Comparison of ENCODE assay signal across 9 mouse cellular contexts in genomic region chr7:44262791-44263643, GRCm38 (mm10). TPM values are rescaled to one million over a fixed set of nuclear protein-coding genes. Genes with fewer than 3 reads are reported as not detected.
DNase-seq lines count a peak whose midpoint lies in the region; ATAC-seq and TF ChIP-seq lines count a peak whose summit lies in the region.
"Had no signal": no experiment of that assay in that cellular context is flagged by ENCODE, and none has a peak within 500 bp of the region (broad histone marks: within the 10 kb centered on the region; RNA-seq: fewer than 3 reads in every experiment).

No protein-coding gene starts in this region.

- H3K36me3 ChIP-seq in heart, embryonic 13.5 days = no peaks in the 10 kb centered on the region
- H3K36me3 ChIP-seq in kidney, postnatal 0 days (ENCODE audit: insufficient read depth, low read length) = no peaks in the 10 kb centered on the region
- H3K36me3 ChIP-seq in liver, adult 2 months (ENCODE audit: control insufficient read depth, insufficient read depth, low read length) = no peaks in the 10 kb centered on the region
- H3K36me3 ChIP-seq in splenic B cell, adult 2 months (ENCODE audit: control insufficient read depth, insufficient read depth, low read length, poor library complexity, severe bottlenecking) = no peaks in the 10 kb centered on the region

- 4% methylated on average over 34 of the region's 34 CpGs for WGBS in heart, embryonic 13.5 days
- WGBS in kidney, postnatal 0 days = 2% methylated on average over 34 of the region's 34 CpGs
- 8% methylated on average over 34 of the region's 34 CpGs for WGBS in liver, adult 2 months

- DNase-seq in c-Kit-negative CD71-positive TER-119-positive erythroid progenitor cells, embryonic 14.5 days (ENCODE audit: low read depth, low spot score) = peak; percentile 77
- peak; percentile 79 for DNase-seq in fibroblast of lung, adult 2 months (ENCODE audit: low read depth)
- DNase-seq in kidney, postnatal 0 days (ENCODE audit: low spot score) = peak; percentile 96
- peak; percentile 77 for DNase-seq in liver, adult 2 months (ENCODE audit: extremely low read depth, low read depth, low spot score)
- DNase-seq in naive thymus-derived CD4-positive, alpha-beta T cell, adult 2 months (ENCODE audit: low read depth) = peak; percentile 96
- peak; percentile 95 for DNase-seq in splenic B cell, adult 2 months (ENCODE audit: low read depth, low spot score)

- peak; percentile 93 for ATAC-seq in CD4-positive, CD25-positive, alpha-beta regulatory T cell, adult 4 months
- ATAC-seq in heart, embryonic 13.5 days (ENCODE audit: extremely low read depth, insufficient number of reproducible peaks, low FRiP score, low TSS enrichment) = no peak
- ATAC-seq in kidney, postnatal 0 days (replicated peaks; ENCODE audit: low FRiP score, low read depth) = peak; percentile 76

- H3K79me2 ChIP-seq in liver, adult 2 months (ENCODE audit: control insufficient read depth, insufficient read depth, low read length) = no peaks in the 10 kb centered on the region

- peak overlapping the region; percentile 13; the same call in 1 of the 2 replicates for H3K4me3 ChIP-seq in heart, embryonic 13.5 days
- H3K4me3 ChIP-seq in kidney, postnatal 0 days (replicated peaks; ENCODE audit: low read depth, low read length) = no peak overlapping the region; the same call in 1 of the 2 replicates
- H3K4me3 ChIP-seq in liver, adult 2 months (ENCODE audit: insufficient read depth, low read depth, low read length) = no peak overlapping the region

- H3K27ac ChIP-seq in heart, embryonic 13.5 days (replicated peaks) = no peak overlapping the region
- H3K27ac ChIP-seq in kidney, postnatal 0 days = no peak overlapping the region
- H3K27ac ChIP-seq in liver, adult 2 months (replicated peaks; ENCODE audit: insufficient read depth, low read depth, low read length) = no peak overlapping the region
- H3K27ac ChIP-seq: macrophage had no signal

- H3K4me2 ChIP-seq in heart, embryonic 13.5 days = peak overlapping the region; percentile 51
- H3K4me2 ChIP-seq in kidney, postnatal 0 days (ENCODE audit: low read length) = peak overlapping the region; percentile 47

- H3K9ac ChIP-seq in heart, embryonic 13.5 days = no peak overlapping the region; the same call in 1 of the 2 replicates
- H3K9ac ChIP-seq in kidney, postnatal 0 days (ENCODE audit: low read depth, low read length) = no peak overlapping the region
- H3K9ac ChIP-seq in liver, adult 2 months (ENCODE audit: low read depth, low read length) = no peak overlapping the region

- peak; percentile 100 for TF ChIP-seq CTCF in kidney, postnatal 0 days (IDR thresholded peaks at IDR 0.05; ENCODE audit: low read depth)
- peak; percentile 91 for TF ChIP-seq CTCF in liver, adult 2 months (IDR thresholded peaks at IDR 0.05; ENCODE audit: low read depth, low read length)

- TF ChIP-seq POLR2A in liver, adult 2 months (IDR thresholded peaks at IDR 0.05; ENCODE audit: extremely low read depth, insufficient read depth, low read length) = no peak

- H3K9me3 ChIP-seq in heart, embryonic 13.5 days = no peaks in the 10 kb centered on the region
- no peaks in the 10 kb centered on the region for H3K9me3 ChIP-seq in kidney, postnatal 0 days (replicated peaks; ENCODE audit: low read length)

- H3K27me3 ChIP-seq in heart, embryonic 13.5 days (replicated peaks) = peaks cover 65% of the 10 kb centered on the region
- no peaks in the 10 kb centered on the region; the same call in 1 of the 2 replicates for H3K27me3 ChIP-seq in kidney, postnatal 0 days (ENCODE audit: insufficient read depth, low read length)
- H3K27me3 ChIP-seq in liver, adult 2 months (ENCODE audit: control insufficient read depth, insufficient read depth, low read length) = no peaks in the 10 kb centered on the region
- H3K27me3 ChIP-seq in splenic B cell, adult 2 months (ENCODE audit: control insufficient read depth, insufficient read depth, low read length, poor library complexity, severe bottlenecking) = no peaks in the 10 kb centered on the region

- H3K4me1 ChIP-seq in heart, embryonic 13.5 days = no peaks in the 10 kb centered on the region
- no peaks in the 10 kb centered on the region for H3K4me1 ChIP-seq in kidney, postnatal 0 days (replicated peaks; ENCODE audit: insufficient read depth, low read length)
- H3K4me1 ChIP-seq in liver, adult 2 months (ENCODE audit: control insufficient read depth, insufficient read depth, low read length) = no peaks in the 10 kb centered on the region

RNA-seq across cellular contexts. Expression of gene Gm15517, which starts 1.8 kb away (rescaled TPM):
- polyA plus RNA-seq in CD4-positive, CD25-positive, alpha-beta regulatory T cell, adult 4 months (2017; shearing (Covaris generic)) = not detected
- polyA plus RNA-seq in heart, embryonic 13.5 days (2015; fragmentation: Nextera tagmentation; extraction: Ambion mirVana) = not detected in 2 replicates
- not detected in 2 replicates for polyA plus RNA-seq in kidney, postnatal 0 days (2015; fragmentation: Nextera tagmentation; extraction: Ambion mirVana)
- not detected in 2 replicates for total RNA-seq in liver, adult 2 months (2014; rRNA removed)
- polyA plus RNA-seq in liver, adult 2 months (2012; rRNA removed) = not detected in 2 replicates
- polyA plus RNA-seq: macrophage had no signal

RNA-seq across cellular contexts. Expression of gene Acp4, which starts 5.8 kb away (rescaled TPM):
- polyA plus RNA-seq in CD4-positive, CD25-positive, alpha-beta regulatory T cell, adult 4 months (2017; shearing (Covaris generic)) = not detected
- polyA plus RNA-seq in heart, embryonic 13.5 days (2015; fragmentation: Nextera tagmentation; extraction: Ambion mirVana) = not detected in 2 replicates
- polyA plus RNA-seq in kidney, postnatal 0 days (2015; fragmentation: Nextera tagmentation; extraction: Ambion mirVana) = not detected in 2 replicates
- not detected in 2 replicates for total RNA-seq in liver, adult 2 months (2014; rRNA removed)
- polyA plus RNA-seq in liver, adult 2 months (2012; rRNA removed) = not detected in 2 replicates
- polyA plus RNA-seq: macrophage had no signal

RNA-seq across cellular contexts. Expression of gene 2410002F23Rik, which starts 16.5 kb away (rescaled TPM):
- 100 to 1,000 TPM; 101 to 192 TPM for polyA plus RNA-seq in CD4-positive, CD25-positive, alpha-beta regulatory T cell, adult 4 months (2017; shearing (Covaris generic))
- polyA plus RNA-seq in heart, embryonic 13.5 days (2015; fragmentation: Nextera tagmentation; extraction: Ambion mirVana) = 85.1 and 87.1 TPM in 2 replicates
- 125 and 133 TPM in 2 replicates for polyA plus RNA-seq in kidney, postnatal 0 days (2015; fragmentation: Nextera tagmentation; extraction: Ambion mirVana)
- total RNA-seq in liver, adult 2 months (2014; rRNA removed) = 6.1 and 7.2 TPM in 2 replicates
- polyA plus RNA-seq in liver, adult 2 months (2012; rRNA removed) = 14.3 and 30.1 TPM in 2 replicates

RNA-seq across cellular contexts. Expression of gene 1700028J19Rik, which starts 16.5 kb away (rescaled TPM):
- 1 to 10 TPM in 1 of 2 experiments, under 1 TPM in 1; 0.93 to 1.7 TPM for polyA plus RNA-seq in CD4-positive, CD25-positive, alpha-beta regulatory T cell, adult 4 months (2017; shearing (Covaris generic))
- 0.79 and 0.93 TPM in 2 replicates for polyA plus RNA-seq in heart, embryonic 13.5 days (2015; fragmentation: Nextera tagmentation; extraction: Ambion mirVana)
- polyA plus RNA-seq in kidney, postnatal 0 days (2015; fragmentation: Nextera tagmentation; extraction: Ambion mirVana) = 5.7 and 6.0 TPM in 2 replicates
- total RNA-seq in liver, adult 2 months (2014; rRNA removed) = 0.18 and 0.20 TPM in 2 replicates
- 0.77 and 1.4 TPM in 2 replicates for polyA plus RNA-seq in liver, adult 2 months (2012; rRNA removed)

RNA-seq across cellular contexts. Expression of gene Gm36864, which starts 27.0 kb away (rescaled TPM):
- not detected for polyA plus RNA-seq in CD4-positive, CD25-positive, alpha-beta regulatory T cell, adult 4 months (2017; shearing (Covaris generic))
- polyA plus RNA-seq in heart, embryonic 13.5 days (2015; fragmentation: Nextera tagmentation; extraction: Ambion mirVana) = 0.09 TPM in 1 of 2 replicates, not detected in the other
- not detected in 2 replicates for polyA plus RNA-seq in kidney, postnatal 0 days (2015; fragmentation: Nextera tagmentation; extraction: Ambion mirVana)
- not detected in 2 replicates for total RNA-seq in liver, adult 2 months (2014; rRNA removed)
- not detected in 2 replicates for polyA plus RNA-seq in liver, adult 2 months (2012; rRNA removed)
- polyA plus RNA-seq: macrophage had no signal
